Mouse (Mus musculus) cerebellum, adult 9-10 months (tissue): ENCODE results near the gene Ddc.
A peak's percentile ranks its signal among the peaks of the same experiment; 100 is the strongest.

Experiments
- DNase-seq: peaks from one replicate; pipeline ENCODE4 v3.0.0; 2022

Gene Ddc

DNA sequence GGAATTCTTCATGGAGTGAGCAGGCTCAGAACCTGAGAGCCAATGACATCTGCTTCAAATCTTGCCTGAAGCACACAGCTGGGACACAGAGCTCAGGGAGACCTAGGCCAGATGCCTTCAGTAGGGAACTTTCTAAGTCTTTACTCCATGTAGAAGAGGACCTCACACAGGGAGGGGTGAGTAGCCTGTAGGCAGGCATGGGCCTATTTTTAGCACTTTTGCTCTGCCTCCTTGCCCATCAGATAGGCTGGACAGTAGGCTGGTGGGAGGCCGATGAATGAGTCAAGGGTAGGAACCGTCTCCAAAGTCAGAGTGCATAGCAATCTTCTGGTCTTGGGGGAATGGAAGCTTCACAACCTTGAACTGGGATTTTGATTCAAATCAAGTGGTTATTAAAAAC lies 22.7 kb downstream of the Ddc start:
- DNase-seq = no peak

DNA sequence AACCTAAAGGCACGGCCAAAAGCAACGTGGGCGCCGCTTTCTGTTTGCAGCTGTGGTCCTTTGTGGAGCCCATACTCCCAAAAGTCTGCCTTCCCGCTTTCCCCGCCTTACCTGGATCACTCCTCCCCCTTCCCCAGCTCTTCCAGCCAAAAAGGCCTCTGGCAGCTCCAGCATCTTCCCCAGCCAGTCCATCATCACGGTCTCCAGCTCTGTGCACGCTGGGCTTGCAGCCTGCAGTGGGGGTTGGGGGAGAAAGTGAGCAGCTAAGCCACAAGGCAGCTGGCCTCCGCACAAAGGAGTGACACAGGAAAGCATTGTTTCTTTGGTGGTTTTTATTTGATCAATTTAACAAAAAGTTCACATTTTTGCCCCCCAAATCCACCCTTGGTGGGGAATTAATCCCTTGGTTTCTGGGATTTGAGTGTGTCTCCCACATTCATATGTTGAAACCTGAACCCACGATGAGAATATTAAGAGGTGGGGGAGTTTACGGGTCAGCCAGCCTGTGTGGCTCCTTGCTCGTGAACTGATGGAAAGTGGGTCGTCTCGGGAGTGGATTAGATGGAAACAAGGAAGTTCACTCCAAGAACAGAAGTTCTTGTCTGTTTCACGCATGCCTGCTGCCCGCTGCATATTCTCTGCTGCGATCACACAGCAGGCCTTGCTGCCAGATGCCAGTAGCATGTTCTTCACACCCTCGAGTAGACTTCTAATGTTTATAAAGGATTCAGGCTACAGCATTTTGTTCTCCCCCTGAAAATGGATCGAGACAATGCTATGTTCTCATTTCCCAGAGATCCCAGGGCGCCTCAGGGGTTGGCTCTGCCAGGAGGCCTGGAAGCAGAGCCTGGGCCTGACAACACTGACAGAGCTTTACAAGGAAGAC lies 24.7 kb downstream of the Ddc start:
- DNase-seq = no peak

DNA sequence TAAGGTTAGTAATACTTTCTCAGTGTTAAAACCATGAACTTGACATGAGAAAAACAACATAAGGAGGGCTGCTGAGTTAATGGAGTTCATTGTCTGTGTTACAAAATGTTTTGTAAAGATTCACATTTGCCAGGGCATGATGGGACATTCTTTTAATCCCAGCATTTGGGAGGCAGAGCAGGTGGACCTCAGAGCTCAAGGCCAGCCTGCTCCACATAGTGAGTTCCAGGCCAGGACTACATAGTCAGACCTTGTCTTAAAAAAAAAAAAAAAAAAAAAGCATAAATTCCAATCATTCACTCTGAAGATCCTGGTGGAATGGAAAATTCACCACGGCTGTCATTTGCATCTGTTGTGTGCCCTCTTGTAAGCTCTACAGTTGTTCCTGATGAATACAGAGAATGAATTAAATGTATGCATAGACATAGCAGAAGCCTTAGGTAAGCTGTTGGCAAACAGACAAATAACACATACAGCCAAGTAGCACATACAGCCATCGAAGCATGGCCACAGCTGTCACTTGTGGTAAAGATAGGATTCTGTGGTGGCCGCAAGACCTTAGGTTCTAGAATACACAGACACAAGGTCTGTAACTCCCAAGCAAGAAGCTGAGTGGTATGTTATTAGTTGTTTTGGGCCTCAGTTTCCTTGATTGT lies 25.7 kb downstream of the Ddc start:
- no peak for DNase-seq

DNA sequence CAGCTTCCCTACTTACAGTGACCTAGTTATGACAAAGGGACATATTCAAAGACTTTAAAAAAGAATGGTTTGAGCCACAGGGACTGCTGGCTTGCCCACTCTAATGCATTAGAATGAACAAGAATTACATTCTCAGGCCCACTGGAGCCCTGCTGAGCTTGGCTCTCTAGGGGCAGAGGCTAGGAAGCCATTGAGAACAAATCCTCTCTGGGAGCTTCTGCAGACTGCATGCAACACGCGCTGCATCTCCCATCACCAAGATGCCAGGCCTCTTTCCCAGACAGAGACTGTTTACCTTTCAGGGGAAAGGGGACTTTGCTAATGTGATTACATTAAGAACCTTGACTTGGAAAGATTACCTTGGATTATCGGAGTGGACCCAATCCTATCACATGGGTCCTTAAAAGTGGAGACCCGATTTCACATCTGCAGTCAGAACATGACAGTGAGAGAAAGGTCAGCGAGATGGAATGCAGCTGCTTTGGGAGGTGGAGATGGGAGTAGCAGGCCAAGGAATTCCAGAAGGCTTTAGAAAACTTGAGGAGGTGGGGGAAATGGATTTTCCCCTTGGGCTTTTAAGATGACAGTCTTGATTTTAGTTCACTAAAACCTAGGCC lies 26.6 kb downstream of the Ddc start:
- DNase-seq = no peak

DNA sequence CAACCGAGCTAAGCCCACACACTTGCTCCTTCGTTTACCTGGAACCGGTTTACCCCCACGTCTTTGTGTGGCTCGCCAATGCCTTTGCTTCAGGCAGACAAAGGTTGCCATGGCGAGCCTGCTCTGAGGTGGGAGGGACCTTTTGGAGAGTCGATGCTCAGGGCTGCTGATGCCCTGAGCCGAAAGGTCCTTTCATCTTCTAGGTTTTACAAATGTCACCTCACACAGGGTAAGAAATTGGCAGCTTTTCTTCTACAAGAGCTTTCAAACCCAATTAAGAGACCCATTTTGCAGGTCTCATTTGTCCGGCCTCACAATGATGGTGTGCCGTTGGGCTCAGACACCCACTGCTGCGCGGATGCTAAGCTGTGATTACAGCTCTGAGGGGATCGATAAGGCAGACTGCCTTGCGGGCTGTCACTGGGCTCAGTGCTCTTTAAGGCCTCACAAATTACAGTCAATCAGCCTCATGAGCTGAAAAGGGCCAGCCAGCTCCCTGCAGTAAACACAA lies 29.9 kb downstream of the Ddc start:
- DNase-seq = no peak

DNA sequence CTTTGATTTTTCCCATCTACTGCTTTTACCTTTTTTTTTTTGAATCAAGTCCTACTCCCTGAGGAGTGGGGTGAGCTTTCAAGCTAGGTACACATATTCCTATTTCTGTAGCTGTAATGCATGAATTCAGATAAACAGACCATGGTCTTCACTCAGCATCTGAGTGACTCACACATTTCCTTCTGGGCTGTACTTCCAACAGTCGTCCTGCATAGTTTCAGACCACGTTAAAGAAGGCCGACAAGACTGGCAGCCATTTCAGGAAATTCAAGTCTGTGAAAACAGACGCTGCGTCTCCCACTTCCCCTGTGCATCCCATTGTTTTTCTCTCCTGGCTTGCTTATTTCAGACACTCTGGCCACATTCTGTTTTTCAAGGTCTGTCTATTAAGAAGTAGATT lies 31.2 kb downstream of the Ddc start:
- DNase-seq = no peak

DNA sequence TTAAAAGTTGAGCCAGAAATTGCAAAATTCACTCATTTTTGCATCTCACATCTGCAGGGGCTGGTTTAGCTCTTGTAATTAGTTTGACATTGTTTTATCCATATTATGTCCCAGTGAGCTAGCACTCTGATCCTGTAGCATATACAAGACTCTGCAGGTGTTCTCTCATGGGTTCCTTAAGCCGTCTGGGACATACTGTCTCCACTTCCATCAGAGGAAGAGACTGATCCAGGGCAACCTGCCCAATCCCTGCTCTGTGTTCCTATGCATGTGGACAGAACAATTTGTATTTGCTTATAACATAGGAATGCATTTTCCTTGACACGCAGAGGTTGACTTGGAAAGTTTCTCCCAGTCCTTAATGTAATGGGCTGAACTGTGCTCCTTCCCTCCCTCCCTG lies 32.8 kb downstream of the Ddc start:
- DNase-seq = no peak

DNA sequence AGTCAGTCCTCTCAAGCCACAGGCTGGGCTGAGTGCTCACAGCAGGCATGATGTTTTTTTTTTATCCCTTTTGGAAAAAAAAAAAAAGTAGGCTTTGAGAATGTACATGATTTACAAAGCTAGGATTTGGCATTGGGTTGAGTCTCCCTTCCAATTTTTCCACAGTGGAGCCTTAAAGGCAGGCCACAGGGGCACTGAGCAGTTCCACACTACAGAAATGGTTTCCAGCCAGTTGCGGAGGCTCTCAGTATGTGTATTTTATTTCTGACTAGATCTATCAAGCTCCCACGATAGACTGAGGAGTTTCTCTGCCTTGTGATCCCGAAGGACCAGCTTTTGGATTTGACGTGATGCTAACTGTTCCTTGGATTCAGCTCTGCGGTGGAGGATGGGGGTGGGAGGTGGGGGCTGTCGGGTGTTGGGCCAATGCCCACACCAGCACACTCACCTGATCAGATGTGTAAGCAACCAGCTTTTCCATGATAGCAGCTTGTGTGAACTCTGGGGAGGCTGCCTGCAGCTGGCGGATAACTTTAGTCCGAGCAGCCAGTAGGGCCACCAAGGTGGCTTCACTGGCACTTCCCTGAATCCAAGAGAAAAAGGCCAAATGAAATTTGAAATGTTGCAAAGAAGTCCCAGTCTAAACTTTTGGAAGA lies 33.4 kb downstream of the Ddc start:
- no peak for DNase-seq

DNA sequence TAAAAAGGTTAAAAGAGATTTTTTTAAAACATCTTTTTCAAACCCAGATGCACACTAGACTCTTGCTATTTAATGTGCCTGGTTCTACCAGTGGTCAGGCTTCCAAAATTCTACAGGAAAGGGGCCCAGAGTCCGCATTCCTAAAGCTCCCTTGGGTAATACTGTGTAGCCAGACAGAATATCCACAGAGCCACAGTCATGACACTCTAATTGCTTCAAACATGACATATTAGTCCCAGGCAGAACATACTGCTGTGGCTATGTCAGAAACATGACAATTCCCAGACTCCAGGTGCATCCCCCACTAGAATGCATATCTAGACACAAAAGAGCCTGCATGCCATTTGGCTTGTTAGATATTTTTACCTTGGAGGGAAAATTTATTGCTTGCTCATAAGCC lies 35.4 kb downstream of the Ddc start:
- DNase-seq = no peak

DNA sequence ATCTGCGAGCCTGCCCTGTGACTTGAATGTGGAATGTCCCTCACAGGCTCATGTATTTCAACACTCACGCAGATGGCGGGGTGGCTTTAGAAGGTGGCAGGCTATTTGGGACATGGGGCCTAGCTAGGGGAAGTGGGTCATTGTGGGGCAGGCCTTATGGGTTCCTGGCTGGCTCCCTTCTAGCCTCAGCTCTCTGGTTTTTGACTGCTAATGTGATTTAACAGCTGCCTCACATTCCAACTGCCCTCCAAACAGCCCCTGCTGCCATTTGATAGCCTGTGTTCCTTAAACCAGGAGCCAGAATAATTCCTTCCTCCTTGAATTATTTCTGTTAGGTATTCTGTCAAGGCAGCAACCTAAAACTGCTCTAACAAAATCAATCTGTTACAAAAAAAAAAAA lies 41.0 kb downstream of the Ddc start:
- DNase-seq = no peak

DNA sequence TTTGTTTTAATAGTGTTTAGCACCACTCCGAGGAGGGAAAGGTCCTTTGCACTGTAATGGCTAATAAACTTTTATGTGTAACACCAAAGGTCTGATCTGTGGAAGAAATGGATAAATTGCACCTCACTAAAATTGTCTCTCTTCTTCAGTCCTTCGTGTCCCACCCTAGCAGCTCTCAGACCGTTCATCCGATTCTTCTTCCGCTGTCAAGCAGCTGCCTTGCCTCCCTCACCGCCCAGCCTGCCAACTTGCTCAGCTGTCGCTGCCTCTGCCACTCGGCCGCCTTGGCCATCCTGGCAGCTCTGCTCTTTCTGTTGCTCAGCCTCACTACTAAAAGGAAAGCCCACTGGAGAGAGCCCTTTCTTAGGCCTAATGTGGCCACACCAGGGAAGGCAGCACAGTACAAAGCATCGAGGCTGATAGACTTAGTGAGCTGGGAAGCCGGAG lies 42.2 kb downstream of the Ddc start:
- DNase-seq = no peak

DNA sequence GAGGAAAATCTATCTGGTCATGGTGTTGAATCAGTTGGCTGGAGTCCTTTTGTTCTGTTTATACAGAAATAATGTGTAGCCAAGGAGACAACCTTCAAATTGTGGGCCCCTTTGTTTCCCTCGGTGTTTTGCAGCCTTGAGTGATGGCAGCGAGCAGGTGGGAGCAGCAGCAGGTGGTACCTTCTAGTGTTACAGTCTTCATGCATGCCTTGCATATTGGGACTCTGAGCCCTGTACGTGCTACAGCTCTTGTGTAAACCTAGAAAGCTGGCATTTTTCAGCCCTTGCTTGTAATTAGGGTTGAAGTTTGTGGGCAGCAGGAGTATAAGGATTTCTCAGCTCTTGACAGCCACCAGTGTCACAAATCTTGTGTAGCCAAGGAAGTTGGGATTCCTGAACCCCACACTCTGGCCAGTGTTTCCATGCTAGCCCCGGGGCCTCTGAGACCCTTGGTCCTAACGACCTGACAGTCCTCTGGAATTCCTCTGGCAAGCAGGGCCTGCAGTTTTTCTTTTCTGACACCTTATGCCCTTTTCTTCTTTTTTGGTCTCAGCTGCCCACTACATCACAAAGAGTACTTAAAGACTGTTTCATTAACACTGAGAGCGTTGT lies 42.8 kb downstream of the Ddc start:
- DNase-seq = no peak

DNA sequence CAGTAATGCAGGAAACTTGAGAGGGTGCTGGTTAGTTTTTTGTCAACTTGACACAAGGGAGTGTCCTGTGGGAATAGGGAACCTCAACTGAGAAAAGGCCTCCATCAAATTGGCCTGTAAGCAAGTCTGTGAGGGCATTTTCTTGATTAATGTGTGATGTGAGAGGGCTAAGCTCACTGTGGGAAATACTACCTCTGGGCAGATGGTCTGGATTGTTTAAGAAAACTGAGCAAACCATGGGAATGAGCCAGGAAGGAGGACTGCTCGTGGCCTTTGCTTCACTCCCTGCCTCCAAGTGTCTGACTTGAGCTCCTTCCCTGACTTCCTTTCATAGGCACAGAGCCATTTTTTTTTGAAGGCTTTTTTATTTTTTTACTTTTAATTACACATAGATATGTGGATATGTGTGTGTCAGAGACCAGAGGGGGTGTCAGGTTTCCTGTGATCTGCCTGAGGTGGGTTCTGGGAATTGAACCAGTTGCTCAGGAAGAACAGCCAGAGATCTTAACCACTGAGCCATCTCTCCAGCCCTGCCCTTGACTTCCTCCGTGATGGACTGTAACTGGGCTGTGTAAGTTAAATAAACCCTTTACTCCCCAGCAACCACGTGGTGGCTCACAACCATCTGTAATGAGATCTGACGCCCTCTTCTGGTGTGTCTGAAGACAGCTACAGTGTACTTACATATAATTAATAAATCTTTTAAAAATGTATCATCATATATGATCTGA lies 44.0 kb downstream of the Ddc start:
- DNase-seq = no peak

DNA sequence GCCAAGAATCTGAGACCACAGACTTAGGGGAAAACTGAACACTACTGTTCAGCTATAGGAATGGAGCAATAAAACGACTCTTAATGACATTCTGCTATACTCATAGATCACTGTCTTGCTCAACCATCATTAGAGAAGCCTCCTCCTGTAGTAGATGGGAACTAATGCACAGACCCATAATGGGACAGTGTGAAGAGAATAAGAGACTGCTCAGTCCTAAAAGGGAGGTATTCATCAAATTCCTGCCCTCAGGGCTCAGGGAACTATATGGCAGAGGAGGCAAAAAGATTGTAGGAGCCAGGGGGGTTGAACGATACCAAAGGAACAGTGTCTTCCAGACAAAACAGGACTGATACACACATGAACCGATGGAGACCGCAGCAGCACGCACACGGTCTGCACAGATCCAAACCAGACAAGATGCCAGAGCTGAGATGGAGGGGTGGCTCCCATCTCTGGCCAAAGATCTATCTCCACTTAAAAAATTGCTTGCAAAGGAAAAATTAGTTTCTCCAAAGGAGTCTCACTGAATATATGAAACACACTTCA lies 45.9 kb downstream of the Ddc start:
- DNase-seq = no peak

DNA sequence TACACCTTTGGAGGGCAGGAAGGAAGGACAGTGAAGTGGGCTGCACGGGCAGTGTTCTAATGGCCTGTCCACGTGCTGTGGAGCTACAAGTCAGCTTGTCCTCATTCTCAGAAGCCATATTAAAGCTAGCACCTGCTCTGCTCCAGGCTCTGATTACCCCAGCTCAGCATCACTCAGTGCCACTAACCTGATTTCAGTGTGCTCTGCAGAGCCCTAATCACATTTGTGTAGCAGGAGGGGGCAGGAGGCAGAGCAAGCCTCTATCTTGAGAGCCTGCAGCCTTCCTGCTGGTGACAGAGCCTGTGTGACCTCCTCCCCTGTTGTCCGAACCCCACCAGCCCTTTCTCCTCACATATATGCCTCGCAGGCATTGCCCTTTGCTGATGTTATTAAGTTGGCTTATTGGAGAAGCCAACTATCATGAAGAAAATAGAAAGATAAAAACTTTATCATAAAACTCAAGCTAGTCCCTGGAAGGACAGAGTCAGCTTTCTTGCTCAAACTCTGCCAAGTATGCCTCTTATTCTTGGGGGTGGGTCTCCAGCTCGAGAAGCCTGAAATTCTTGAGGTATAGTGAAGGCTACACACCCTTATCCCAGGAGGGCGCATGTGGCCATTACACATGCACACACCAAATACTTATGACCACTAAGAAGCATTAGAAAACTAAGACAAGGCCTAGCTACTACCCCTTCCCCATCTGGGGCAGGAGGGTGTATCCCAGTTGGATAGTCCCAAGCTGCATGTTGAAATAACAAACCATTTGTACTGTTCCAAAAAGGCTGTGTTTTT lies 47.3 kb downstream of the Ddc start:
- peak; percentile 18 for DNase-seq

DNA sequence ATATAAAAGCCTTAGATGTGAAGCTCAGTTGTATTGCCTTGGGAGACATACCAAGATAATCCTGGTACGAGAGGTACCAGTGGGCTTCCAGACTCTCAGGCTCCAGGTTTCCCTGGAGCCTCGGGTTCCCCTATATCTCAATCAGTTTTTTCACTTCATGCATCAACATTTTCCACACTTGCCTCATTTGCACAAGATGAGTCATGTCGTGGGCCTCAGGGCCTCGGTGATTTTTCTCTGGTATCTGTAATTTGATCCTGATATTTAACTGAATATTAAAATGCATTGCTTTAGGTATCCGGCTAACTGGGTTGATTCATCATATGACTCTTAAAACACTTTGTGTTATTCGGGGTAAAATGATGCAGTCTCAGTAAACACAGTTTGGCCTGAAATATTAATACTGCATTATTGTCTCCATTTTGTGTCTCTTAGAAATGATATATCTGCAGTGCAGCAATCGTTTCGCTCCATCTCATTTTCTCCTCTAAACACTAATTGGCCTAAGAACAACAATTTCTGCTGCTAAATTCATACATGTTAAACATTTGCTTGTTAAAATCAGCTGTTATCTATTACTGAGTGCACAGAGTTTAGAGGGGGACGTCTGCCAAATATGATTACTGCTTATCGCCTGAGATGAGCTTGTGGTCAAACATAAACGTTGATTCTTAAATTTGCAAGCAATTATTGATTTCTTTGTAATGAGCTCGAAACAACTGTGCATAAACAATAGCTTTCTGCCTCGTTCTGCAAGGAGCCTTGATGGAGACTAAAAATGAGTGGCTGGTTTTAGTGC lies 48.2 kb downstream of the Ddc start:
- DNase-seq = no peak

DNA sequence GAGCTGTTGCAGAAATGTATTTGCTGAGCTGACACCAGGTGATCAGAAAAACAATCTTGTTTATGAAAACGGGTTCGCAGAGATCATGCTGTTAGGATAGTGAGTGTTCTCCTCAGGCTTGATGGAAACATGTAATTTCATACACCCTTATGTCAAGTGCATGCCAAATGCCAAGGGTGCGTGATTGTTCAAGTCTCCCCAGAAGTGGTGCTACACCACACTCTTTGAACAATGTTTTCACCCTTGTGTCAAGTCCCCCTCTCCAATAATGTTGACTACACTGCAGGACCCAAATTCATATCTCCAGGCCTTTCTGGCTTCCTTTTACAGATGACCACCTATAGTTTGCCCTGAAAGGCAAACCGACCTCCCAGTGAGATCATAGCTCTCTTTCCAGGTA lies 49.5 kb downstream of the Ddc start:
- DNase-seq = no peak

DNA sequence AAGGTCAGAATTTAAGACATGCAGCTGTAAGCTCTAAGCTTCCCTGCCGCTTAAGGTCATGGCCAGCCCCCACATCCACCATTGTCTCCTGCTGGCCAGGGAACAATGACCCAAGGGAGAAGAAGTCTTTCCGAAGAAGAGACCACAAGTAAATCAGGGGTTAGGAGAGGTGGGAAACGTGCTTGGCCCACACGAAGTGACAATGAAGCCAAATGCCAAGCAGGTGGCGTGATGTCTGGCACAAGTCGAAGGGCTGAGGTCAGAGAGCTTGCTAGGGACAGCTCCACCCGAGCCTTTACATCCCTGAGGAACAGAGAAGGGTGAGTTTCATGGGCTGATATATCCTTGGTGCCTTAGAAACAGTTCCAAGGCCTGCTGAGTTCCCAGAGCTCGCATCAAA lies 52.9 kb downstream of the Ddc start:
- no peak for DNase-seq

DNA sequence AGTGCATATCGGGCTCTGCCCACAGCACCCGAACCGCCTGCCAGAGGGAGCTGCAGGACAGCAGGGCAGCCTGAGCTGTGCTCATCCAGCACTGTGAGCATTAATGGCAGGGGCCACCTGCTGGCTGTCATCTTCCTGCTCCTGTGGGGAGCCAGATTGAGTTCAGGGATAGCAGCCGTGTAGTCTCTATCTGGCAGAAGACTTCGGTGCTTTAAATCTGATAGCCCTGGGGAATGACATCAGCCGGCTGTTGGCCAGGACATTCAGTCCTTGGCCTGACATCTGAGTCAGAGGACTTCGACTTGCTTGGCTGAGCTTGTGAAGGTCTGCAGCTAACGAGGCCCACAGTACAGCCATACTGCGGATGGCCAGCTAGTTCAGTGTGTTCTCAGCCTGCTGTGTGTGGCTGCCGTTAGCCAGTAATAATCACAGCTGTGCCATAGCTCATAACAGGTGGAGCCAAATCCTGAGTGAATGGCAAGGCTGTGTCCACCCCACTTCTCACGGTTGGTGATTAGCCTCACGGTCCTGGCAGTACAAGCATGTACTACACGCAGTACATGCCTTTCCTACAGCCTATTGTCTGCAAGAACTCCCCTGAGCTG lies 53.5 kb downstream of the Ddc start:
- DNase-seq = peak; percentile 51

DNA sequence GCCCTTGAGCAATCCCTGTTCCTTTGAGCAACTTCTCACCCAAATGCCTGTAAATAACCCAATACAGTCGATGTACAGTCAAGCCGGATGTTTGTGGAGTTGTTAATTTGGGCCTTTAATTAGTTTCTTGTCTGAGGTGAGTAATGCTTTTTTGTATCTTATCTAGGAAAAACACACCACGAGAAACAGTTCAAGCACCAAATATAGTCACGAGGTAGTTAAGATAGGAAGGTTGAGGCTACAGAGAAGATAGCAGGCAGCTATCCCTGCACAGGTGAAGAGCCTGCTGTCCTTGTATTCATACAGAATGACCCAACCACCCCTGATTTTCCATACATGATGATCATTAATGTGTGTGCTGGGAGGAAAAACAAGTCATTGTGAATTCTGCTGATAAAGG lies 56.4 kb downstream of the Ddc start:
- DNase-seq = no peak
